Mouse (Mus musculus) adrenal gland, adult 8-10 months (tissue): ENCODE measurements around the gene Brsk2. TPM values are rescaled to one million over a fixed set of nuclear protein-coding genes. Genes with fewer than 3 reads are reported as not detected.

Source experiments
- DNase-seq: peaks from one replicate; pipeline ENCODE4 v3.0.0; 2022
- microRNA-seq, 2 experiments: library from miRNA; unstranded; fragments of <30 nt; microRNA quantifications; one replicate each; pipeline ENCODE4 v1.2.0; 2022
- total RNA-seq, 4 experiments: library from RNA; stranded (reverse); gene quantifications; 2 replicates each; pipeline ENCODE4 v1.2.4; 2022

The Brsk2 gene
- total RNA-seq, 4 experiments from 2014 or later = 2.0 to 4.1 (median 3.6) TPM

GRCm38 (mm10) chr7:142035048-142035811 lies 85.7 kb downstream of the Brsk2 start:
- no peak for DNase-seq

- no peak for DNase-seq
Measured at GRCm38 (mm10) chr7:142037553-142038170, 88.1 kb downstream of the Brsk2 start.

GRCm38 (mm10) chr7:142040756-142041155 lies 91.2 kb downstream of the Brsk2 start:
- DNase-seq = no peak

GRCm38 (mm10) chr7:142045344-142045743 lies 95.8 kb downstream of the Brsk2 start:
- no peak for DNase-seq

GRCm38 (mm10) chr7:142045932-142046331 lies 96.4 kb downstream of the Brsk2 start:
- no peak for DNase-seq

GRCm38 (mm10) chr7:142050536-142050935 lies 101.0 kb downstream of the Brsk2 start:
- DNase-seq = no peak

Small RNAs within 50 kb of the gene (microRNA-seq; reads per million reads assigned to microRNA genes)
- 0 to 0.34 reads per million in 2 experiments for gene Mir3104

Other genes starting within 250 kb of the Brsk2 start
- gene Muc5ac, start 160.8 kb upstream of the Brsk2 start, total RNA-seq = not detected
- gene Muc5b, start 110.7 kb upstream of the Brsk2 start, total RNA-seq = not detected
- gene Tollip, start 31.2 kb upstream of the Brsk2 start, total RNA-seq = 10 to 100 TPM; 59.9 to 67.9 (median 62.6) TPM
- 10 to 100 TPM; 52.8 to 65.8 (median 57.6) TPM for gene Mob2, start 111.3 kb downstream of the Brsk2 start, total RNA-seq
- gene Dusp8, start 146.1 kb downstream of the Brsk2 start, total RNA-seq = 10 to 100 TPM in 3 of 4 experiments, 1 to 10 TPM in 1; 4.6 to 18.1 (median 14.3) TPM
- gene Gm45618, start 171.0 kb downstream of the Brsk2 start, total RNA-seq = not detected
- gene Gm39115, start 186.3 kb downstream of the Brsk2 start, total RNA-seq = not detected
- gene Gm45337, start 194.9 kb downstream of the Brsk2 start, total RNA-seq = not detected
- not detected for gene Gm29735, start 207.4 kb downstream of the Brsk2 start, total RNA-seq
- gene Gm4553, start 216.0 kb downstream of the Brsk2 start, total RNA-seq = not detected
- not detected for gene Krtap5-2, start 226.3 kb downstream of the Brsk2 start, total RNA-seq
- gene Gm10153, start 240.6 kb downstream of the Brsk2 start, total RNA-seq = not detected